Mouse (Mus musculus) testis, adult 2 months (tissue): ENCODE data around the gene Prkci.
A peak's percentile ranks its signal among the peaks of the same experiment; 100 is the strongest.

ENCODE experiments used
- CTCF ChIP-seq: fragments of 200-500 bp; IDR thresholded peaks from 2 replicates; pipeline ENCODE4 v1.5.1; 2012; ENCODE audit warnings: low read depth, mild to moderate bottlenecking, inconsistent platforms, low read length, moderate library complexity; ENCODE audit not compliant: control insufficient read depth, insufficient read depth, insufficient replicate concordance
- POLR2A ChIP-seq: fragments of 200-500 bp; IDR thresholded peaks from 2 replicates; pipeline ENCODE4 v1.6.1; 2012; ENCODE audit warnings: low read depth, mild to moderate bottlenecking, inconsistent platforms, low read length, moderate library complexity; ENCODE audit not compliant: control insufficient read depth

DNA sequence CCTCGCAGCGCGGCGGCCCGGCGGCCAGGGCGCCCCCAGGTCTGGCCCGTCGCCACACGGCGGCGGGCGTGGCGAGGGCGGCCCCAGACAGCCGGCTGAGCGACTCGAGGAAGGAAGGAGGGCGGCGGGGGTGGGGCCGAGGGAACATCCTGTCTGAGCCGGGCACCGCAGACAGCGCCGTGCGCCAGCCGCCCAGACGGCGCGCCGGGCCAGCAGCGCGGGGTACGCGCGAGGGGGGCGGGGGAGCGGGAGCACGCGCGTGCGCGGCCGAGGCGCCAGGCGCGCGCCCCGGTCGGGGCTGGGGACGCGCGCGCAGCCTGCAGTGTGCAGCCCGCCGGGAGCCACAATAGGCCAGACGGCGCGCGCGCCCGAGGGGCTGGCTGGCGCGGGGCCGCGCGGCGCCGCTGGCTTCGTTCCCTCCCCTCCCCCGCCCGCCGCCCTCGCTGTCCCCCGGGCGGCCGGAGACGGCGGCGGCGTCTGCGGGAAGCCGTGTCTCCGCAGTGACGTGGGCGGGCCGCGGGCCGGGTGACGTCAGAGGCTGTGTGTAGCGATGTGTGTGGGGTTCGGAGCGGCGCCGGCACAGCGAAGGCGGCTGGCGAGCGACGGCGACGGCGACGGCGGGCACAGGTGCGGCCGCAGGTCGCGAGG is 99.1 kb downstream of the Prkci start, which contains the start of gene Skil:
- no peak for TF ChIP-seq CTCF
- peak; percentile 63; the same call in 1 of the 2 replicates for TF ChIP-seq POLR2A
